Mouse (Mus musculus) myocyte (in vitro differentiated cells): Measurements from ENCODE around the gene Zfp462.

Experiments
- MAX ChIP-seq: IDR thresholded peaks from one replicate; pipeline ENCODE4 v1.6.1; 2011; ENCODE audit warnings: low read depth, mild to moderate bottlenecking, control low read depth
- MYOD1 ChIP-seq, 3 experiments: IDR thresholded peaks; one replicate each; pipeline ENCODE4 v1.6.1; 2011; ENCODE audit warnings: control low read depth in 2 of 3, low read depth in 2 of 3, mild to moderate bottlenecking in 2 of 3, moderate library complexity in 1 of 3; ENCODE audit not compliant: insufficient read length in 2 of 3, control insufficient read depth in 1 of 3
- POLR2A ChIP-seq: IDR thresholded peaks from one replicate; pipeline ENCODE4 v1.6.1; 2011; ENCODE audit warnings: low read depth, mild to moderate bottlenecking, control low read depth, moderate library complexity; ENCODE audit not compliant: insufficient read length

DNA sequence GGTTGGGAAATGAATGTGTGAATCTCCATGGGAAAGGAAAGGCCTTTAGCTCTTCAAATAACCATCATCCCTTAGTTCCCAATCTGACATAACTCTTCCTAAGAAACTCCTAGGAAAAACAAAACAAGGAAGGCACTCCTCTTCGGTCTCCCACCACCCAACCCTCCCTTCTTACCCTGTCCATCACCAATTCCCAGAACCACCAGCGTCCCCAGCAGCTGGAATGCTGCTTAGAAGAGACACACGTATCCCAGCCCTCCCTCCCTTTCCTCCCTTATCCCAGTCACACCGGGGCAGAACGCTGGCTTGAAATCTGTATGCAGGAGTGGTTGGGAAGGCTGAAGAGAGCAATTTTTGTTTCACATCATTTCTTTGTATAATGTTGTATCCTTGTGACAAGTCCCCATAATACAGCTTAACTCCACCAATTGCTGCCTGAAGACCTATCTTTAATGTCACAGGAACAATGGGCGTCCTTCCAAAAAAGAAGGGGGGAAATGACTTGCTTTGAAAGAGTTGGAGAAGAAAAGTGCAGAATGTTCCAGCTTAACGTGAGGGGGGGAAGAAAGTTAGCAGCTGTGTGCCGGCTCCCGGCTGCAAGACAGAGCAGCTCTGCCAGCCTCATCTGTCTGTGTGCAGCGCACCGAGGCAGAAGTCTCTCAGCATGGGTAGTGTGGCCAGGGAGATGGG lies 180.3 kb downstream of the Zfp462 start:
- TF ChIP-seq POLR2A (no peak), MAX (no peak), MYOD1 (IDR thresholded peaks at IDR 0.05; ENCODE audit: control insufficient read depth in 1 of 3, insufficient read length in 2 of 3, low read depth in 2 of 3) (no peak)
